Mouse (Mus musculus): ENCODE results near the gene Dock9. TPM values are rescaled to one million over a fixed set of nuclear protein-coding genes. Genes with fewer than 3 reads are reported as not detected.

Dock9 gene
- polyA plus RNA-seq, 1 experiment: 2.7 TPM

DNA sequence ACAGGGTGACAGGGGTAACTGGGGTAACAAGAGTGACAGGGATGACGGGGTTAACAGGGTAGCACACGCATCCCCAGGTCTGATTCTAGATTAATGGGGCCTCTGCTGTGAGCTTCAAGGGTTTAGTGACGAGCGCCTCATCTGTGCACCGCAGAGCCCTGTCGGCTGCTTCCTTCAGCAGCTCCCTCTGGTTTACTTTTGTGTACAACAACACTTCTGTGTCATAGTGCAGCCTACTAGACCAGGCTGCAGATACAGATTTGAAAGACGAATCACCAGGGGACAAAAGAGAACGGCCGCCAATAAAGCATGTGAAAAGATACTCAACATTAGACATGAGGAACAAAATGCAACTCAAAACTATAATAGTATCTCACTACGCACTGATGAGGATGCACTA lies 48.6 kb downstream of the Dock9 start:
- no peak overlapping the region for H3K4me3 ChIP-seq (ENCODE audit: insufficient read depth, poor library complexity, severe bottlenecking)
- no peaks in the 10 kb centered on the region for H3K27me3 ChIP-seq (ENCODE audit: control insufficient read depth, insufficient read depth, insufficient read length)
- TF ChIP-seq CTCF (IDR thresholded peaks at IDR 0.05; ENCODE audit: control insufficient read depth, insufficient read depth, insufficient read length): no peak
- TF ChIP-seq FOSL1 (IDR thresholded peaks at IDR 0.05; ENCODE audit: insufficient read depth, low read length, poor library complexity, severe bottlenecking): no peak
- no peak for TF ChIP-seq MYOD1 (IDR thresholded peaks at IDR 0.05; ENCODE audit: control insufficient read depth, insufficient read length, low read depth)
- no peak for TF ChIP-seq MYOG (IDR thresholded peaks at IDR 0.05; ENCODE audit: control insufficient read depth, extremely low read depth, insufficient read length)
- TF ChIP-seq CEBPB (IDR thresholded peaks at IDR 0.05; ENCODE audit: low read depth): no peak
- no peak for TF ChIP-seq MAX (IDR thresholded peaks at IDR 0.05)
- TF ChIP-seq USF1 (IDR thresholded peaks at IDR 0.05; ENCODE audit: low read depth): no peak

DNA sequence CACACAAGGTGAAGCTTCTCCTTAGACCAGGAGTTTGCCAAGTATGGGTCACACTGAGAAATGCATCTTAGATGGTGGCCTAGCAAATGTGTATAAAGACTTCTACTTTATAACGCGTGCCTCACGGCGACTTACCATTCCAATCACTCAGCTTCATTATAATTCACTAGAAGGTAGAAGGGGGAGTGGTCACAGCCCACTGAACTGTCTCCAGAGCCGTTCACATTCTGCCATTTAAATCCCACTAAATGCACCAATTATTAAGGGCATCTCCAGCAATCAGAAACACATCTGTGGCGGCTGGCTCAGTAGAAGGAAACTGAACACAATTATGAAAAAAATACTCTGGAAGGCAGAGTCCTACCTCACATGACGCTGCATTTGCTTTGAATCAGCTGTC lies 50.3 kb downstream of the Dock9 start:
- Histone ChIP-seq H3K36me3 (ENCODE audit: control insufficient read depth, insufficient read depth) (no peaks in the 10 kb centered on the region), H3K27me3 (ENCODE audit: control insufficient read depth, insufficient read depth, insufficient read length) (no peaks in the 10 kb centered on the region), H3K79me2 (ENCODE audit: control insufficient read depth, insufficient read depth) (no peaks in the 10 kb centered on the region), H3ac (ENCODE audit: control insufficient read depth, insufficient read length, low read depth) (no peak overlapping the region), H3K4me3 (ENCODE audit: insufficient read depth, poor library complexity, severe bottlenecking) (no peak overlapping the region), H3K79me3 (ENCODE audit: low read depth) (no peaks in the 10 kb centered on the region)
- TF ChIP-seq CTCF (IDR thresholded peaks at IDR 0.05; ENCODE audit: control insufficient read depth, insufficient read depth, insufficient read length) (no peak), MYOD1 (IDR thresholded peaks at IDR 0.05; ENCODE audit: control insufficient read depth, insufficient read length, low read depth) (no peak), CEBPB (IDR thresholded peaks at IDR 0.05; ENCODE audit: low read depth) (no peak), USF1 (IDR thresholded peaks at IDR 0.05; ENCODE audit: low read depth) (no peak), MAX (IDR thresholded peaks at IDR 0.05) (no peak), FOSL1 (IDR thresholded peaks at IDR 0.05; ENCODE audit: insufficient read depth, low read length, poor library complexity, severe bottlenecking) (no peak), MYOG (IDR thresholded peaks at IDR 0.05; ENCODE audit: control insufficient read depth, extremely low read depth, insufficient read length) (no peak)

More for the DNA sequence above, 48.6 kb downstream of the Dock9 start:
- Histone ChIP-seq H3K79me2 (ENCODE audit: control insufficient read depth, insufficient read depth) (no peaks in the 10 kb centered on the region), H3K79me3 (ENCODE audit: low read depth) (no peaks in the 10 kb centered on the region), H3ac (ENCODE audit: control insufficient read depth, insufficient read length, low read depth) (no peak overlapping the region), H3K36me3 (ENCODE audit: control insufficient read depth, insufficient read depth) (no peaks in the 10 kb centered on the region)

DNA sequence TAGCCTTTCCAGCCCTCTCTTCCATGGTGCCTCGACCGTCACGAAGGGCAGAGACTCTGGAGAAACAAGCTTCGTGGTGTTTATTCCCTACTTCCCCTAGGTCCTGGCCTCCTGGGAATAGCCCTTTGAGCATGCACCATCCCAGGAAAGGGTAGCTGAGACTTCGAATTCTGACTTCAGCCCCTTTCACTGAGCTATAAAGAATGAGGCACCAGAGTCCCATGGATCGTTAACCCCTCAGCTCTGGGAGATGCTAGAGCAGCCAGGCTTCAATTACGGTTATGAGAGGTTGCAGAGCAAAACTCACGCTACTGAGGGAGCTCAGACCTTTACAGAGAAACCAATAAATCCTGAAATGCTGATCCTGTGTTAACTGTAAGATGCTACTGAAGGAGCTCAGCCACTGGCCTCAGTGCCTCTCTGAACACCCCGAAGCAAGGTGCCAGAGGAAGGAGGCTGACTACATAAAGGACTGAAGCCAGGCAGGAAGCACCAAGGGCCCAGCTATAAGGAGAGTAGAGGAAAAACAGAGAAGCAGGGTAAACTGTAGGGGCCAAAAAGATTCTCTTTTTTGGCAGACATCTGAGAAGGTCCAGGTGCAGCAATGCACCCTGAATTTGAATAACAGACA lies 53.7 kb downstream of the Dock9 start:
- H3K27me3 ChIP-seq (ENCODE audit: control insufficient read depth, insufficient read depth, insufficient read length): no peaks in the 10 kb centered on the region
- H3K36me3 ChIP-seq (ENCODE audit: control insufficient read depth, insufficient read depth): no peaks in the 10 kb centered on the region
- no peak overlapping the region for H3K4me3 ChIP-seq (ENCODE audit: insufficient read depth, poor library complexity, severe bottlenecking)
- TF ChIP-seq MYOD1 (IDR thresholded peaks at IDR 0.05; ENCODE audit: control insufficient read depth, insufficient read length, low read depth) (no peak), MAX (IDR thresholded peaks at IDR 0.05) (no peak), MYOG (IDR thresholded peaks at IDR 0.05; ENCODE audit: control insufficient read depth, extremely low read depth, insufficient read length) (no peak)
- H3ac ChIP-seq (ENCODE audit: control insufficient read depth, insufficient read length, low read depth): no peak overlapping the region
- no peaks in the 10 kb centered on the region for H3K79me2 ChIP-seq (ENCODE audit: control insufficient read depth, insufficient read depth)
- H3K79me3 ChIP-seq (ENCODE audit: low read depth): no peaks in the 10 kb centered on the region

DNA sequence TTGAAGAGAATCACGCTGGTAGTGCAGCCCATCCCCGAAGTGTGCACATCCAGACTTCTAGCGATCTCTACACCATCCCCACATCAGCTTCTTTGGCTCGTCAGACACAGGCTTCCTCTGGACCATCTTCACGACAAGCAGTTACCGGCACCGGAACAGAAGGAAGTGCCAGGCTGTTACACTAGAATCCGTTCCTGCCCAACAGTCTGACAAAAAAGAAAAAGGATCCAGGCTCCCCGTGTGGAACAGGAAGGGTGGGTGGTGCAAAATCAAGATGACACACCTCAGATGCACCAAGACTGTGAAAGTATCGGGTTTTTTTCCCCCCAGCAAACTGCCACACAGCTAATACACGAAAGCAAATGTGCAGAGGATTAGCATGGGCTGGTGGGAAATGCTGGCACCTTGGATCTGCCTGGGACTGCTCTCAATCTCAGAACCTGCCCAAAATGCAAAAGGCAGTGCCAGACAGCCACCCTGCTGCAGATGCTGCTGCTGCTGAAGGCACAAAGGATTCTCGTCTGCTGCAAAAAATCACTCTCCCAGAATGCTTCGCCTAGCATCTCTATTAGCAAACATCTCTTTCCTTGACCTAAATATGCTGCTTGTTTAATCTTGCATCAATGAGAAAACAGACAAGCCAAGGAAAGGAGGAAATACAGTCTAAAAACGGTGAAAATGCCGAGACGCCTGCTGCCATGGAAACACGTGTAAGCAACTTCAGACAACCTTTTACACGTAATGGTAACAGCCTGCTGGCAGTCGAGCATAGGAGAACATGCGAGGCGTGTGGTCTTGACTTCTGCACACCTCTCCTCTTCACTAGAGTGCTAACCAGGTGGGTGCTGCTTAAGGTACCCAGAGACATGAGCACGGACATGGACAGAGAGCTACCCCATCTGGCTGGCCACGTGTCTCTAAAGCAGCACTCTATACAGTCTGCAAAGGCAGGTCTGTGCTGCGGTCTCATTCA lies 58.9 kb downstream of the Dock9 start:
- Histone ChIP-seq H3ac (ENCODE audit: control insufficient read depth, insufficient read length, low read depth) (no peak overlapping the region), H3K27me3 (ENCODE audit: control insufficient read depth, insufficient read depth, insufficient read length) (no peaks in the 10 kb centered on the region), H3K36me3 (ENCODE audit: control insufficient read depth, insufficient read depth) (no peaks in the 10 kb centered on the region), H3K79me2 (ENCODE audit: control insufficient read depth, insufficient read depth) (no peaks in the 10 kb centered on the region), H3K79me3 (ENCODE audit: low read depth) (no peaks in the 10 kb centered on the region), H3K4me3 (ENCODE audit: insufficient read depth, poor library complexity, severe bottlenecking) (no peak overlapping the region)
- TF ChIP-seq FOSL1 (IDR thresholded peaks at IDR 0.05; ENCODE audit: insufficient read depth, low read length, poor library complexity, severe bottlenecking): no peak
- no peak for TF ChIP-seq CEBPB (IDR thresholded peaks at IDR 0.05; ENCODE audit: low read depth)
- no peak for TF ChIP-seq USF1 (IDR thresholded peaks at IDR 0.05; ENCODE audit: low read depth)
- TF ChIP-seq MYOD1 (IDR thresholded peaks at IDR 0.05; ENCODE audit: control insufficient read depth, insufficient read length, low read depth): no peak
- TF ChIP-seq MYOG (IDR thresholded peaks at IDR 0.05; ENCODE audit: control insufficient read depth, extremely low read depth, insufficient read length): no peak
- no peak for TF ChIP-seq CTCF (IDR thresholded peaks at IDR 0.05; ENCODE audit: control insufficient read depth, insufficient read depth, insufficient read length)
- no peak for TF ChIP-seq MAX (IDR thresholded peaks at IDR 0.05)

DNA sequence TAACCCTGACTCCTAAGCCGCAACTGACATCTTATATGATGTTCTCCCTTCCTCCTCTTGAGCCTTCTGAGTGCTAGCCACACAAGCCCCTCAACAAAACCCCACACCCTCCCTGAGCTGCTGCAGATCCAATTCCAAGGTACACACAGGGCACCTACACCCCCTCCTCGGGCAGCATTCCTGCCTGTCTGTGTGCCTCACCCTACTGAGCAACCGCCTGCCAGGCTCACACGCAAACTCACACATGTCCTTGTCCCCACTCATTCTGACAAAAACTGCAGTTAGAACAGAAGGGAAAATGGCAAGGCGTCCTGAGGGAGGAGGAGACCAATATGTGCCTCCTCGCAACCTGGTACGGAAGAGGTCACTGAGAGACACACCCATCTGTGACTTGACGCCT lies 60.4 kb downstream of the Dock9 start:
- Histone ChIP-seq H3K36me3 (ENCODE audit: control insufficient read depth, insufficient read depth) (no peaks in the 10 kb centered on the region), H3K27me3 (ENCODE audit: control insufficient read depth, insufficient read depth, insufficient read length) (no peaks in the 10 kb centered on the region), H3K4me3 (ENCODE audit: insufficient read depth, poor library complexity, severe bottlenecking) (no peak overlapping the region), H3K79me2 (ENCODE audit: control insufficient read depth, insufficient read depth) (no peaks in the 10 kb centered on the region), H3K79me3 (ENCODE audit: low read depth) (no peaks in the 10 kb centered on the region), H3ac (ENCODE audit: control insufficient read depth, insufficient read length, low read depth) (no peak overlapping the region)
- TF ChIP-seq CEBPB (IDR thresholded peaks at IDR 0.05; ENCODE audit: low read depth): no peak
- no peak for TF ChIP-seq MAX (IDR thresholded peaks at IDR 0.05)
- no peak for TF ChIP-seq USF1 (IDR thresholded peaks at IDR 0.05; ENCODE audit: low read depth)
- no peak for TF ChIP-seq CTCF (IDR thresholded peaks at IDR 0.05; ENCODE audit: control insufficient read depth, insufficient read depth, insufficient read length)
- TF ChIP-seq MYOD1 (IDR thresholded peaks at IDR 0.05; ENCODE audit: control insufficient read depth, insufficient read length, low read depth): no peak
- TF ChIP-seq FOSL1 (IDR thresholded peaks at IDR 0.05; ENCODE audit: insufficient read depth, low read length, poor library complexity, severe bottlenecking): no peak

All from C2C12 (cell line).